Mouse (Mus musculus) olfactory bulb, adult 2 months (tissue): Measurements from ENCODE around the gene Rpl14.

ENCODE experiments used
- CTCF ChIP-seq: fragments of 200-500 bp; IDR thresholded peaks from 2 replicates; pipeline ENCODE4 v1.5.1; 2012; ENCODE audit warnings: low read depth, mild to moderate bottlenecking, low read length, moderate library complexity; ENCODE audit not compliant: insufficient read depth
- POLR2A ChIP-seq: fragments of 200-500 bp; IDR thresholded peaks from 2 replicates; pipeline ENCODE4 v1.6.1; 2012; ENCODE audit warnings: mild to moderate bottlenecking, low read depth, low read length, moderate library complexity; ENCODE audit not compliant: insufficient read depth

- TF ChIP-seq POLR2A (no peak), CTCF (no peak)
These were observed 7.0 kb upstream of the Rpl14 start for GRCm38 (mm10) chr9:120564247-120564646.
